In genomic region chr4:129789635-129790034, GRCm38 (mm10) we compare ENCODE assay signal across 27 mouse cellular contexts. TPM values are rescaled to one million over a fixed set of nuclear protein-coding genes. Genes with fewer than 3 reads are reported as not detected.
DNase-seq lines count a peak whose midpoint lies in the region; ATAC-seq and TF ChIP-seq lines count a peak whose summit lies in the region.
"Had no signal": no experiment of that assay in that cellular context is flagged by ENCODE, and none has a peak within 500 bp of the region (broad histone marks: within the 10 kb centered on the region; RNA-seq: fewer than 3 reads in every experiment).

No protein-coding gene starts in this region.

- peak overlapping the region; percentile 97 for H3K27ac ChIP-seq in macrophage
- H3K27ac ChIP-seq in forebrain, postnatal 0 days (ENCODE audit: low read depth, low read length), result no peak overlapping the region
- H3K27ac ChIP-seq: forebrain, embryonic 13.5 days; intestine, embryonic 15.5 days; kidney, postnatal 0 days; limb, embryonic 15.5 days; neural tube, embryonic 15.5 days had no signal

- WGBS in macrophage (ENCODE audit: missing documents), result 43% methylated on average over 2 of the region's 2 CpGs
- 93% methylated on average over 2 of the region's 2 CpGs for WGBS in forebrain, postnatal 0 days

- H3K9ac ChIP-seq in forebrain, postnatal 0 days, result no peak overlapping the region
- H3K9ac ChIP-seq: forebrain, embryonic 13.5 days; intestine, embryonic 15.5 days; limb, embryonic 15.5 days; neural tube, embryonic 15.5 days had no signal

- no peak for TF ChIP-seq CTCF in forebrain, postnatal 0 days (IDR thresholded peaks at IDR 0.05; ENCODE audit: low read depth)

- peaks cover 11% of the 10 kb centered on the region; the same call in 1 of the 2 replicates for H3K79me2 ChIP-seq in macrophage (ENCODE audit: inconsistent target)

- H3K4me3 ChIP-seq in macrophage (ENCODE audit: inconsistent target), result no peak overlapping the region
- H3K4me3 ChIP-seq in forebrain, postnatal 0 days (ENCODE audit: low read depth, low read length), result no peak overlapping the region
- H3K4me3 ChIP-seq: forebrain, embryonic 13.5 days; intestine, embryonic 15.5 days; limb, embryonic 10.5 days; limb, embryonic 15.5 days; neural tube, embryonic 15.5 days had no signal

- no peaks in the 10 kb centered on the region for H3K27me3 ChIP-seq in forebrain, postnatal 0 days (ENCODE audit: insufficient read depth, low read length)
- H3K27me3 ChIP-seq: forebrain, embryonic 13.5 days; intestine, embryonic 15.5 days; limb, embryonic 15.5 days; neural tube, embryonic 15.5 days had no signal

- ATAC-seq in cerebellum, adult (ENCODE audit: insufficient number of reproducible peaks, low FRiP score, low TSS enrichment), result no peak
- ATAC-seq in forebrain, postnatal 0 days, result no peak
- ATAC-seq: forebrain, embryonic 13.5 days; hindbrain, embryonic 16.5 days; intestine, embryonic 15.5 days had no signal

- peak; percentile 44 for DNase-seq in A20 (ENCODE audit: low read depth, low spot score)
- DNase-seq in B cell, adult 2 months, result peak; percentile 35 to 43
- peak; percentile 67 for DNase-seq in R1 (ENCODE audit: low read depth, low spot score)
- no peak for DNase-seq in gastrocnemius, postnatal 4 days (ENCODE audit: low spot score in 2 of 2)
- no peak for DNase-seq in forebrain, postnatal 0 days
- DNase-seq: adrenal gland, postnatal 14 days; cerebellum, adult 8-10 months; cerebellum, postnatal 25 days; gastrocnemius, postnatal 25 days; heart, postnatal 14 days; kidney, adult 2 months; kidney, postnatal 4 days; layer of hippocampus, postnatal 36 days; lung, postnatal 4 days; midbrain, embryonic 14.5 days; right cerebral cortex, postnatal 25 days; thymus, adult 2 months; thymus, postnatal 36 days had no signal

- H3K4me2 ChIP-seq in forebrain, postnatal 0 days (ENCODE audit: low read depth), result no peak overlapping the region
- H3K4me2 ChIP-seq: forebrain, embryonic 13.5 days; intestine, embryonic 15.5 days; limb, embryonic 15.5 days; neural tube, embryonic 15.5 days had no signal

- H3K36me3 ChIP-seq in macrophage (ENCODE audit: inconsistent target), result no peaks in the 10 kb centered on the region
- no peaks in the 10 kb centered on the region for H3K36me3 ChIP-seq in forebrain, postnatal 0 days (ENCODE audit: insufficient read depth)
- H3K36me3 ChIP-seq: intestine, embryonic 15.5 days; limb, embryonic 10.5 days; limb, embryonic 15.5 days; neural tube, embryonic 15.5 days had no signal

- no peaks in the 10 kb centered on the region for H3K9me3 ChIP-seq in forebrain, postnatal 0 days (ENCODE audit: low read length)
- H3K9me3 ChIP-seq: forebrain, embryonic 13.5 days; intestine, embryonic 15.5 days; limb, embryonic 10.5 days; limb, embryonic 15.5 days; neural tube, embryonic 15.5 days had no signal

- peaks cover 10% of the 10 kb centered on the region for H3K4me1 ChIP-seq in forebrain, postnatal 0 days (ENCODE audit: insufficient read depth)

RNA-seq across cellular contexts. Expression of gene Ptp4a2, which starts 21.4 kb away (rescaled TPM):
- 100 to 1,000 TPM in 15 of 26 experiments, 10 to 100 TPM in 11; 46.4 to 227 (median 119) TPM for total RNA-seq in macrophage (2018; cell fraction: chromatin; rRNA removed)
- 100 to 1,000 TPM; 226 to 449 (median 347) TPM for total RNA-seq in macrophage (2018; cell fraction: cytosol; rRNA removed)
- total RNA-seq in macrophage (2018; cell fraction: nucleus; rRNA removed), result 100 to 1,000 TPM; 100 to 894 (median 218) TPM
- polyA plus RNA-seq in macrophage (2018), result 220 to 982 TPM (median 230 TPM) in 3 replicates
- total RNA-seq in gastrocnemius, postnatal 4 days (2021), result 100 to 1,000 TPM; 406 to 430 TPM
- total RNA-seq in forebrain, postnatal 0 days (2014; rRNA removed), result 123 and 131 TPM in 2 replicates
- polyA plus RNA-seq in forebrain, postnatal 0 days (2015; fragmentation: Nextera tagmentation; extraction: Ambion mirVana), result 252 and 270 TPM in 2 replicates

RNA-seq across cellular contexts. Expression of gene Khdrbs1, which starts 47.5 kb away (rescaled TPM):
- 100 to 1,000 TPM in 22 of 26 experiments, 10 to 100 TPM in 4; 78.6 to 300 (median 190) TPM for total RNA-seq in macrophage (2018; cell fraction: chromatin; rRNA removed)
- 10 to 100 TPM; 50.6 to 74.3 (median 65.3) TPM for total RNA-seq in macrophage (2018; cell fraction: cytosol; rRNA removed)
- 100 to 1,000 TPM in 16 of 26 experiments, 10 to 100 TPM in 10; 64.4 to 276 (median 115) TPM for total RNA-seq in macrophage (2018; cell fraction: nucleus; rRNA removed)
- polyA plus RNA-seq in macrophage (2018), result 60.8 to 81.1 TPM (median 62.9 TPM) in 3 replicates
- 10 to 100 TPM; 75.8 to 77.4 TPM for total RNA-seq in gastrocnemius, postnatal 4 days (2021)
- total RNA-seq in forebrain, postnatal 0 days (2014; rRNA removed), result 108 and 128 TPM in 2 replicates
- polyA plus RNA-seq in forebrain, postnatal 0 days (2015; fragmentation: Nextera tagmentation; extraction: Ambion mirVana), result 90.5 and 105 TPM in 2 replicates

Comparison
In these comparisons a context has a peak if more than half of its experiments do, and no peak if none do; other contexts are left out.
1. DNase-seq: peak in A20 (single experiment), B cell, adult 2 months (2 of 2) and R1 (single experiment); none in gastrocnemius, postnatal 4 days (0 of 2) and forebrain, postnatal 0 days (single experiment).